Mouse (Mus musculus) embryonic facial prominence, embryonic 15.5 days (tissue): ENCODE measurements around the gene Arhgap19. TPM values are rescaled to one million over a fixed set of nuclear protein-coding genes. Genes with fewer than 3 reads are reported as not detected.
A peak's percentile ranks its signal among the peaks of the same experiment; 100 is the strongest.

ENCODE experiments used
- ATAC-seq: fragments of 200-750 bp; cut with Nextera tagmentation; 2 replicates; pipeline ENCODE4 v1.8.0; 2017; ENCODE audit warnings: low read depth, moderate TSS enrichment; ENCODE audit not compliant: insufficient number of reproducible peaks, low FRiP score, low TSS enrichment
- H3K27ac ChIP-seq: fragments of 300-500 bp; sonication (generic); replicated peaks from 2 replicates; pipeline ENCODE4 v1.5.1; 2015; ENCODE audit warnings: mild to moderate bottlenecking, inconsistent platforms
- H3K27me3 ChIP-seq: fragments of 300-500 bp; sonication (generic); 2 replicates; pipeline ENCODE4 v1.6.1; 2015; ENCODE audit warnings: inconsistent platforms
- H3K36me3 ChIP-seq: fragments of 300-500 bp; sonication (generic); 2 replicates; pipeline ENCODE4 v1.6.1; 2015; ENCODE audit warnings: mild to moderate bottlenecking, inconsistent platforms
- H3K4me1 ChIP-seq: fragments of 300-500 bp; sonication (generic); 2 replicates; pipeline ENCODE4 v1.6.1; 2015; ENCODE audit warnings: inconsistent platforms
- H3K4me2 ChIP-seq: fragments of 300-500 bp; sonication (generic); replicated peaks from 2 replicates; pipeline ENCODE4 v1.6.1; 2015; ENCODE audit warnings: mild to moderate bottlenecking, inconsistent platforms
- H3K4me3 ChIP-seq: fragments of 300-500 bp; sonication (generic); replicated peaks from 2 replicates; pipeline ENCODE4 v1.5.1; 2015; ENCODE audit warnings: mild to moderate bottlenecking, inconsistent platforms
- H3K9ac ChIP-seq: fragments of 300-500 bp; sonication (generic); 2 replicates; pipeline ENCODE4 v1.6.1; 2015; ENCODE audit warnings: inconsistent platforms
- H3K9me3 ChIP-seq: fragments of 300-500 bp; sonication (generic); replicated peaks from 2 replicates; pipeline ENCODE4 v1.6.1; 2016; ENCODE audit warnings: inconsistent platforms
- WGBS: fragments of 180-500 bp; shearing (Covaris S2); methylation state at CpG from one replicate; pipeline ENCODE4 v1.1.7; 2015; 5-methylcytosine and 5-hydroxymethylcytosine counted together
- polyA plus RNA-seq: library from polyadenylated mRNA; unstranded; fragments of >200 nt; fragmentation: Nextera tagmentation; extraction: Ambion mirVana; gene quantifications from 2 replicates; pipeline ENCODE4 v1.2.1, GENCODE M21; 2015

The Arhgap19 gene
- polyA plus RNA-seq, 1 experiment from 2014 or later: 17.5 TPM

DNA sequence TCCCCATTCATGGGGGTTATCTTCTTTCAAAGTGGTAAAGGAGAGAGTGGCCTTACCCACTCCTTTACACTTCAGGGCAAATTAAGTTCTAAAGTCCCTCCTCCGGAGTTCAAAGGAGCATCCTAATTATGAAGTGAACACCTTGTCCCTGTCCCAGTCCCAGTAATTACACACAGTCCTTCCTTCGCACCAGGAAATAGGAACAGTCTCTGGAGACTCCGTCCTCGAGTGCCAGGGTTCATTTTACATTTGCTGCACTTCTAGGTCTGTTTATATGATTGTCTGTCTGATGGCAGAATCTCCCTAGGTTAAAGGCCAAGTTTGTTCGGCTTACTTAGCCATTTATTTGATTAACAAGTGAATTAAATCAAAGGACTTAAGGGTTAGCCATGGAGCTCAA, 14.6 kb upstream of the Arhgap19 start:
- no peaks in the 10 kb centered on the region for H3K36me3 ChIP-seq
- no peak overlapping the region for H3K27ac ChIP-seq
- 42% methylated on average over 5 of the region's 5 CpGs for WGBS
- H3K9me3 ChIP-seq: no peaks in the 10 kb centered on the region
- no peak overlapping the region for H3K4me2 ChIP-seq
- no peak overlapping the region for H3K9ac ChIP-seq
- no peaks in the 10 kb centered on the region for H3K27me3 ChIP-seq
- H3K4me1 ChIP-seq: peaks cover 15% of the 10 kb centered on the region; the same call in 1 of the 2 replicates
- no peak overlapping the region for H3K4me3 ChIP-seq
- no peak for ATAC-seq

- no peak overlapping the region for H3K9ac ChIP-seq
- H3K27ac ChIP-seq: no peak overlapping the region
- WGBS: 82% methylated on average over 4 of the region's 4 CpGs
- no peak overlapping the region for H3K4me2 ChIP-seq
- no peaks in the 10 kb centered on the region for H3K27me3 ChIP-seq
- no peaks in the 10 kb centered on the region for H3K9me3 ChIP-seq
- no peak for ATAC-seq
- no peak overlapping the region for H3K4me3 ChIP-seq
- H3K4me1 ChIP-seq: peaks cover 15% of the 10 kb centered on the region; the same call in 1 of the 2 replicates
- no peaks in the 10 kb centered on the region for H3K36me3 ChIP-seq
Measured at GRCm38 (mm10) chr19:41813374-41813773, 11.5 kb upstream of the Arhgap19 start.

GRCm38 (mm10) chr19:41812525-41812924, 10.7 kb upstream of the Arhgap19 start:
- Histone ChIP-seq H3K9me3 (no peaks in the 10 kb centered on the region), H3K36me3 (no peaks in the 10 kb centered on the region), H3K9ac (no peak overlapping the region), H3K27me3 (no peaks in the 10 kb centered on the region), H3K4me3 (no peak overlapping the region), H3K27ac (no peak overlapping the region), H3K4me1 (peaks cover 13% of the 10 kb centered on the region; the same call in 1 of the 2 replicates), H3K4me2 (no peak overlapping the region)
- 90% methylated on average over 10 of the region's 10 CpGs for WGBS
- no peak for ATAC-seq

- H3K4me2 ChIP-seq: no peak overlapping the region
- H3K27ac ChIP-seq: no peak overlapping the region
- H3K9ac ChIP-seq: no peak overlapping the region
- H3K4me3 ChIP-seq: no peak overlapping the region
- H3K4me1 ChIP-seq: no peaks in the 10 kb centered on the region
- no peak for ATAC-seq
- H3K36me3 ChIP-seq: no peaks in the 10 kb centered on the region
- WGBS: 85% methylated on average over 5 of the region's 5 CpGs
- no peaks in the 10 kb centered on the region for H3K9me3 ChIP-seq
- no peaks in the 10 kb centered on the region for H3K27me3 ChIP-seq
Measured at GRCm38 (mm10) chr19:41810074-41810473, 8.2 kb upstream of the Arhgap19 start.

DNA sequence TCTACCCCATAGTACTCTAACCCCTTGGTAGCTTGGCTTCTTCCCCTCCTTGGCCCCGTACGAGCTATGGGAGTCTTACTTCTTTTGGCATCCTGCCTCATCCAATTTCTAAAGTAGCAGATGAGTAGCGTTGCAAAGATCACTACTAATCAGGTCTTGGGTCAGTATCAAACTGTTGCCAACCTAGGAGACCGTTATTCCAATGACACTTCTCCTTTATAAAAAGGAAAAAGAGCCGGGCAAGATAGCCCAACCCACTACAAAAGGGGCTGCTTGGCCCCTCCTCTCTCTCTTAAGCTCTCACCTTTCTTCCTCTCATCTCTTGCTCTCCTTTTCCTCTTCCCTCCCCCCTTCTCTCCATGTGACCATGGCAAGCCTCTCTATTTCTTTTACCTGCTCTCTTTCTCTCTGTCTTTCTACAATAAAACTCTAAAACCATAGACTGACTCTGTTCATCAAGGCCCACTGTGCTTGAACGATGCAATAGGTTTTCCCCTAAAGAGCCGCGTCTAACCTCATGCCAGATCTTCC, 6.3 kb upstream of the Arhgap19 start:
- WGBS: 75% methylated on average over 8 of the region's 8 CpGs
- H3K27me3 ChIP-seq: no peaks in the 10 kb centered on the region
- H3K4me2 ChIP-seq: no peak overlapping the region
- ATAC-seq: no peak
- H3K9me3 ChIP-seq: no peaks in the 10 kb centered on the region
- no peak overlapping the region for H3K9ac ChIP-seq
- no peaks in the 10 kb centered on the region for H3K4me1 ChIP-seq
- no peaks in the 10 kb centered on the region for H3K36me3 ChIP-seq
- no peak overlapping the region for H3K4me3 ChIP-seq
- no peak overlapping the region for H3K27ac ChIP-seq

DNA sequence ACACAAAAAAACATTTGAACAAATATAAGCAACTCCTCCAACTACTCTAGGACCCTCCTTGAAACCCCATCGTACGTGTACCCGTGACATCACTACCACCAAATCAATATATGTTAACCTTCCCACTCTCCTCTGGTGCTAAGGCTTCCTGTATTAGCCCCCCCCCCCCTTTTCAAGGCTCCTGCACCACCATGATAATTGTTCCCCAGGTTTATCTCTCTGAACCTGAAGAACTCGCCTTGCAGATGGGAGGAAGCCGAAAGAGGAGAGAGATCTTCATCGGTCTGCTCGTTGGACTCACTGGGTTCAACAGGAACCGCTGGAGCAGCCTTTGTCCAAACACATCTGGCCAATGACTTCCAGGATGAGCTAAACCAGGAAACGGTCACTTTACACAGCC, 5.7 kb upstream of the Arhgap19 start:
- no peaks in the 10 kb centered on the region for H3K9me3 ChIP-seq
- 87% methylated on average over 9 of the region's 9 CpGs for WGBS
- no peak for ATAC-seq
- H3K4me3 ChIP-seq: no peak overlapping the region
- H3K4me1 ChIP-seq: no peaks in the 10 kb centered on the region
- no peaks in the 10 kb centered on the region for H3K36me3 ChIP-seq
- no peaks in the 10 kb centered on the region for H3K27me3 ChIP-seq
- H3K9ac ChIP-seq: no peak overlapping the region
- H3K4me2 ChIP-seq: no peak overlapping the region
- no peak overlapping the region for H3K27ac ChIP-seq

GRCm38 (mm10) chr19:41805831-41806230, 4.0 kb upstream of the Arhgap19 start:
- Histone ChIP-seq H3K36me3 (no peaks in the 10 kb centered on the region), H3K27me3 (no peaks in the 10 kb centered on the region), H3K9me3 (no peaks in the 10 kb centered on the region), H3K4me2 (no peak overlapping the region), H3K9ac (no peak overlapping the region), H3K4me1 (peaks cover 3% of the 10 kb centered on the region; the same call in 1 of the 2 replicates), H3K27ac (no peak overlapping the region), H3K4me3 (no peak overlapping the region)
- no peak for ATAC-seq
- 88% methylated on average over 4 of the region's 4 CpGs for WGBS

DNA sequence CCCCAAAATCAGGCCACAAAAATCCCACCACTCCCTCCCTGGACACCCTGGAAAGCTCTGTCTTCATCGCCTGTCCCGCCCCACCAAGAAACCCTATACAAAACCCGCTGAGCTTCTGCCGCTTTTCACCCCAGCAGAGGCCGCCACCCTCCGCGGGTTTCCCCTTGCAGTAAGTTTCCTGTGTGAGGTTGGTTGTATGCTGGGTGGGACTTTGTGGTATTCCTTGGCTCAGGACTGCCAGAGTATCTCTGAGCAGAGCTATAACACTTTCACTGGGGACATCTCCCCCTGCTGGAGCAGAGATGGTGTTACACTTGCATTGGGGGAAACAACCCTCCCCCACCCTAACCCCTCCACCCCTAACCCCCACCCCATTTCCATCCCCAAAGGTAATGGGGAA, 1.5 kb upstream of the Arhgap19 start:
- H3K27ac ChIP-seq: no peak overlapping the region
- no peak for ATAC-seq
- H3K4me3 ChIP-seq: no peak overlapping the region
- no peaks in the 10 kb centered on the region for H3K27me3 ChIP-seq
- H3K9ac ChIP-seq: no peak overlapping the region
- no peaks in the 10 kb centered on the region for H3K36me3 ChIP-seq
- no peaks in the 10 kb centered on the region for H3K9me3 ChIP-seq
- WGBS: 36% methylated on average over 7 of the region's 7 CpGs
- H3K4me1 ChIP-seq: peaks cover 13% of the 10 kb centered on the region
- H3K4me2 ChIP-seq: no peak overlapping the region

DNA sequence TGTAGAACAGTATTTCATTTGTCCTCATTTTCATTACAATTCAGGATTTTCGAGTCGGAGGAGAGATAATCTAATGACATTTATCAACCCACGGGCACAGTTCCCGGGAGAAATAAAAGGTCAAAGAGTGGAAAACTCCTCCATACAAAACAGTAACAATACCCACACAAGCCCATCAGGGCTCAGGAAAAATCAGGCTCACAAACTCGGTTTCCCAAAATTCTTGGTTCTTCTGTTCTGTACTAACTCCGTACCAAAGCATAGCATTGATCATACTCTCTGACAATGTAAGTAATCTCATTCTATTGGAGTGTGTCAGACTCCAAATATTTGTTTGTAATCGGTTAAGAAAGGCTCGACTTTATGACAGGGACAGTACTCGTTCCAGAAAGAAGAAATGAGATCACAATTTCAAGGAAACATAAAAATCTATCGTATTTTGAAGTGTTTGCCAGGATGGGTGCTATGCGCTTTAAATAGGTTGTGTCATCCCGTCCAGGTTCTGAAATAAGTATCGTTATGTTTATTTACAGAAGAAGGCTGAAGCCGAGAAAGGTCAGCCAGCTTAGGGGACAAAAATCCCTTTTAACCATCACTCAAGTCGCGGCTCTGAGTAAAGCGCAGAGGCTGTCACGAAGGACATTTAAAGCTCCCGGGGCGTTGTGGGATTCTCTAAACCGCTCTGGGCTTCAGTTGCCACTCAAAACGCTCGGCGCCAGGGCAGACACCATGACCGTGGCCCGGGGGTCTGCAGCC, 683 bp downstream of the Arhgap19 start:
- Histone ChIP-seq H3K27me3 (no peaks in the 10 kb centered on the region), H3K4me3 (peak overlapping the region; percentile 75), H3K36me3 (no peaks in the 10 kb centered on the region), H3K4me1 (peaks cover 22% of the 10 kb centered on the region), H3K9ac (peak overlapping the region; percentile 70), H3K4me2 (peak overlapping the region; percentile 82), H3K27ac (0 out of 2 replicates have a peak overlapping the region, but pooled peaks have one; percentile 56), H3K9me3 (no peaks in the 10 kb centered on the region)
- 3% methylated on average over 26 of the region's 26 CpGs for WGBS
- ATAC-seq: peak; percentile 32

DNA sequence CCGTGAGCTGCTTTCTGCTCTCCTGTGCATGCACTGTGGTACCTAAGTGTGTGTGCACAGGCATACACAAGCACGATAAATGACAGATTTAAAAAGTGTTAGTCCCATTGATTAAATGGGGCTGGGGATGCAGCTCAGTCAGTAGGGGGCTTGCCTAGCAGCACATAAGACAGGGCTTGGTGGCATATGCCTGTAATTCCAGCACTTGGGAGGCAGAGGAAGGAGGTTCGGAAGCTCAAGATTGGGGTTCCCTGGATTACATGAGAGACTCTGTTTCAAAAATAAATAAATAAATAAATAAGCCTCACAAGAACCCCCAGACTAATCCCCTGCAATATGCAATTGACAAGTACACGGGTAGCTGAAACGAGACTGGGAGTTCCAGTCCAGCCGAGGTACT, 1.4 kb downstream of the Arhgap19 start:
- H3K27ac ChIP-seq: no peak overlapping the region
- ATAC-seq: no peak
- H3K4me3 ChIP-seq: peak overlapping the region; percentile 75
- H3K36me3 ChIP-seq: no peaks in the 10 kb centered on the region
- no peak overlapping the region for H3K9ac ChIP-seq
- H3K4me2 ChIP-seq: peak overlapping the region; percentile 82
- H3K9me3 ChIP-seq: no peaks in the 10 kb centered on the region
- no peaks in the 10 kb centered on the region for H3K27me3 ChIP-seq
- H3K4me1 ChIP-seq: peaks cover 24% of the 10 kb centered on the region
- WGBS: 45% methylated on average over 6 of the region's 6 CpGs

- ATAC-seq: no peak
- H3K27me3 ChIP-seq: no peaks in the 10 kb centered on the region
- no peak overlapping the region for H3K27ac ChIP-seq
- no peak overlapping the region for H3K9ac ChIP-seq
- H3K4me2 ChIP-seq: no peak overlapping the region
- peaks cover 27% of the 10 kb centered on the region for H3K4me1 ChIP-seq
- 90% methylated on average over 6 of the region's 6 CpGs for WGBS
- no peaks in the 10 kb centered on the region for H3K9me3 ChIP-seq
- no peaks in the 10 kb centered on the region for H3K36me3 ChIP-seq
- H3K4me3 ChIP-seq: no peak overlapping the region
Measured at GRCm38 (mm10) chr19:41797536-41797935, 4.3 kb downstream of the Arhgap19 start.
